Mouse (Mus musculus): ENCODE results near the gene Snx27.

DNA sequence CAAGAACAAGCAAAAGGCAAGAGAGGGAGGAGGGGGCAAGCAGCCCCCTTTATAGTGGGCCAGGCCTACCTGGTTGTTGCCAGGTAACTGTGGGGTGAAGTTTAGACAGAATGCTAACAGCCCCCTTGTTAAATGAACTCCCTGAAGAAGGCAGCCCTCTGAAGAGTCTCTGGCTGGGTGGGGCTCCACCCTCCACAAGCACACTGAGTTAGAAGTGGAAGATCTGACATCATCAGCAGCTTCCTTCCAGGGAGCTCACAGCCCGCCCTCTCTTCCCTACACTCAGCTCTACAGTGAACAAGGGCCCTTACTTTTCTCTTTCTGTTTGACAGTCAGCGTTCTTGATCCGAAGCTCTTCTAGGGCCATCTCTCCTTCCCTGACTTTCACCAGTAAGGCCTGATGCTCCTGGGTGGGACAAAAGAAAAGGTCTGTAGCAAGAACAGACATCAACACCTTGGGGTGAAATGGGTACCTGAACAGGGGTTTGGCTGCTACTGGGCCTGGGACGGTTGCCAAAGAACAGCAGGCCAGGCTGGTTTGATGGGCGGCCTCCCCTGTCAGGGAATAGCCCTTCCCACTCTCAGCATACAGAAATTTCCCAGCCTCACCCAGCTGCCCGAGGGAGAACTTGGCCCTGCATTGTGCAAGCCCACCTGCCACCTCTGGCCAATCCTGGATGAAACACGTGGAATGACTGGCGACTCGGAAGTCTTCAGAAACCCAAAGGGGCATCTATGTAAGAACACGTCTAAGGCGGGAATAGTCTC lies 39.4 kb upstream of the Snx27 start:
- TF ChIP-seq CTCF (conservative IDR thresholded peaks at IDR 0.05; ENCODE audit: insufficient read depth, insufficient read length, low read depth, low read length) (no peak), POLR2A (IDR thresholded peaks at IDR 0.05; ENCODE audit: low read depth, low read length) (no peak)
